Mouse (Mus musculus) left cerebral cortex, postnatal 36 days (tissue): ENCODE measurements around the gene Selenoo. TPM values are rescaled to one million over a fixed set of nuclear protein-coding genes. Genes with fewer than 3 reads are reported as not detected.

Experiments
- DNase-seq, 2 experiments: peaks; one replicate each; pipeline ENCODE4 v3.0.0; 2021 to 2022; ENCODE audit warnings: low spot score in 2 of 2, mixed read lengths in 1 of 2
- intact Hi-C: fragments of 180-260 bp; cut with DNase I; formaldehyde crosslinking; loops from one replicate; pipeline ENCODE4 v1.15.1; 2025
- total RNA-seq, 2 experiments: library from RNA; stranded (reverse); gene quantifications; 2 replicates each; pipeline ENCODE4 v1.2.3; 2021

Gene Selenoo
- total RNA-seq, 2 experiments from 2014 or later, result 22.6 to 23.1 TPM

DNA sequence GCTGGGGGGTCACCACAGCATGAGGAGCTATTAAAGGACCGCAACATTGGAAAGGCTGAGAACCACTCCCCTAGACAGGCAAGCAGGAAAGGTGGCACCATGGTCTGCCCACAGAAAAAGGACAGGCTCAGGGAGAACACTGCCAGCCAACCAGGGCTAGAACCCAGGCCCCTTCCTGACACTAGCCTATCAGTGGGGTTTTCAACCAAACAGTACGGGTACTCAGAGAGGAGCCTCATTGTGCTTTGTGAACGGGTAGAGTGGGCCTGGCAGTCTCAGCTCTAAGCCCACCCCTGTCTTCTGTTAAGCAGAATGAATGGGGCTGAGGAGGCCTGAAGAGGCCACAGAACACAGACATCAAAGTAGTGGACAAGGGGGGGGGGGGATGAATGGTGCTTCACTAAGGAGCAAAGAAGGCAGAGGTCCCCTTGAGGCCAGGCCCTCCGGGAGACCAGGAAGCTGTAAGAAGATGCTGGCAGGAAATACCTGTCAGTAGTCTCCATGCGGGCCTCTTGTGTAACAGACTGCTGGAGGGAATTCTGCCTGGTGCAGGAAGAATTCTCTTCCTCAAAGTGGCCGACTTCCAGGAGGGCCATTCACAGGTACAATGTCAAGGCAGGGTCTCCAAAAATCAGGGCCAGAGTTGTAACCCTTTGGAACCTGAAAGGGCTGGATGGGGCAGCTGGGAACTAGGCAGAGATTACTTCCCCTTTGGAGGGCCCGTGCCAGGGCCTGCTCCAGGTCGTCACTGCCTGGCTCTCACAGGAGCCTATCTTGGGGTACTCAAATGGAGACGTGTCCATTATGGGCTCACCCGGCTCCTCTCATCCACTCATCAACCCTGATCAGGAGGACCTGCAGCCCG lies 14.0 kb upstream of the Selenoo start, which contains the start of gene Trabd:
TSS of gene Trabd (plus strand) at position 512 of the 865 bp plus-strand sequence.
- intact Hi-C loops, result loop anchor here (2.0 kb wide), 1 partner anchor 14 kb away; no protein-coding TSS in a partner anchor
- DNase-seq, result no peak

DNA sequence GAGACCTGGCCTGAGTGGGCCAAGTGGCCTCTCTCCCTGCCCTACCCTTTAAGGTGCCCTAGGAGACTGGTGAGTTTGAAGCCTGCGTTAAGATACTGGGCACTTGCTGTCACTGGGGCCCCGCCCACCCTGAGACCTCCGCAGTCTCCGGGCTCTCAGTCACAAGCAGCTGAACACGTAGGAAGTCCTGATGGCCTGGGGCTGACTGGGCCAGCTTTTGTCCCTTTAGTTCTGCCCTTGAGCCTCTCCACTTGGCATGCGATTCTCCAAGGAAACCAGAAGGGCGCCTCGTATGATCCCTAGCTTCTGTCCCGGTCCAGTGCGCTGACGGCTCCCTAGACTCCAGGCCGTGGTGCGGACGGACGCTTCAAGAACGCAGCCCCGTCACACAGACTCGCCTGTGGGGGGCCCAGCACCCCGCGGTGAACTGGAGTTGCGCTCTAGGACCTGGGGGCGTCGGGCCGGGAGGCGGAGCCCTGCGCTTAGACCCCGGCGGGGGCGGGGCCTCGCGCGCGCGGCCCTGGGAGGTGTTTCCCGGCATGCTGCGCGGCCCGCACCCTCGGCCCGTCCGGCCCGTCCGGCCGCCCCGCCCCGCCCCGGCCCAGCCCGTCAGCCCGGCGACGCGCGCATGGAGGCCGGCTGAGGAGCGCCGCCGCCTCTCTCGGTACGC lies 13.3 kb upstream of the Selenoo start:
- peak; percentile 83 to 85 for DNase-seq
- intact Hi-C loops, result loop anchor here (1.0 to 2.0 kb wide), 2 partner anchors 14 to 15 kb away; partner anchors contain the start of gene Selenoo

DNA sequence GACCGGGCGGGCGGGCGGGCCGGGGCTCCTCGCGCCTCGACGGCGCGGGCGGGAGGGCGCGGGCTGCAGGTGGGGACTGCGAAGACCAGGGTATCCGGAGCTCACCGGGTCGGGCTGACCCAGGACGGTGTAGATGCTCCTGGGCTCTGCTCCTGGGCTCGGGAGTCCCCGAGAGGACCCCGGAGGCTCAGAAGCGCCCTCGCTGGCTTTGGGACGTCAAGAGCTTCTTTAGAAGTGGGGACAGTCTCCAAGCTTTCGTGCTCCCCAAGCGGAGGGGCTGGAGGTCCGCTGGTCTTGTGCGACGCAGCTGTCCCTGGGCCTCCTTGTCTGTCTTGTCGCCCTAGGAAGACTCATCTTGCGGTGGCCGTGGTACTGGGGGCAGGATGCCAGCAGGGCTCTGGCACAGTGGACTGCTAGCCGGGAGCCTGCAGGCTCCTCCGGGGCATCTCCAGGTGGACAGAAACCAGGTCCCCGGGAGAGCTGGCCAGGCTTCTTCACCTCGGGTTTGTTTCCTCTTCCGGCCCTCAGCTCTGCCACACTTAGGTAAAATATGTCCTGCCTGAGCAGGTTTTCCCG lies 12.6 kb upstream of the Selenoo start:
- intact Hi-C loops, result loop anchor here (1.0 kb wide), 1 partner anchor 13 kb away; the partner anchor contains the start of gene Selenoo
- peak; percentile 46 to 47 for DNase-seq

GRCm38 (mm10) chr15:89078208-89078836 lies 10.6 kb upstream of the Selenoo start:
- DNase-seq, result no peak
- intact Hi-C loops, result no loop called here

- no peak for DNase-seq
- intact Hi-C loops, result no loop called here
Measured at GRCm38 (mm10) chr15:89083906-89084305, 5.0 kb upstream of the Selenoo start.

DNA sequence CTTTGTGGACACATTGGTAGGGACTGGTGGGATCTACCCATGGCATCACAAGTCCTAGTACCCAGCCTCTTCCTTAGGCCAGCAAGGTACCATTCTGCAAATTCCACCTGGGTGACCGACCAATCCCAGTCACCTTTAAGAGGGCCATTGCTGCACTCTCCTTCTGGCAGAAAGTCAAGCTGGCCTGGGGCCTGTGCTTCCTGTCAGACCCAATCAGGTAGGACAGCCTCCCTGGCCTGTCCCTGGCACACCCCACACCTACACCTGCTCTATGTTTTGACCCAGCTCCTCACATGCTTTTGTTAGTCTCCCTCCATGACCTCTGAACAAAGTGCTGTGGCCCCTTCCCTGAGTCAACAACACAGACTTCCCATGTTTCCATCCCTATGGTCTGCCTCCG lies 4.1 kb upstream of the Selenoo start:
- no peak for DNase-seq
- intact Hi-C loops, result no loop called here

- no peak for DNase-seq
- intact Hi-C loops, result loop anchor here (1.0 kb wide), 1 partner anchor 13 kb away; no protein-coding TSS in a partner anchor
Measured at GRCm38 (mm10) chr15:89089248-89090051, 566 bp downstream of the Selenoo start.

- DNase-seq, result no peak
- intact Hi-C loops, result no loop called here
Measured at GRCm38 (mm10) chr15:89090662-89091061, 1.8 kb downstream of the Selenoo start.

DNA sequence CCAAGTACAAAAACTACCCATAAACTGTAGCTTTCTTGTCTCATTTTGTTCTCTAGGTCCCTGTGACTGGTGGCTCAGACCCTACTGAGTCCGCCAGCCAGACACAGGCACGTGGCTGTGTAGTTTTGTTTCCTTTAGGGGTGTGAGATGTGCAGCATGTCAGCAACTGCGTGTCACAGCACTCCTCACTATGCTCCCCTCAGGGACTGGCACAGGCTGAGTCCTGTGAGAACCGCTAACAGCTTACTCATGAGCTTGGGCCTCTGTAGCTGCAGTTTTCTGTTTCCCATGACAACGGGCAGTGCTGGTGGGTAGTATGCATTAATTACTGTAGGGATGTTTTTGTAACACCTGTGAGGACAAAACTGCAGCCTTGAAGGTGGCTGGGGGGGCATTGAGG lies 3.3 kb downstream of the Selenoo start:
- DNase-seq, result no peak
- intact Hi-C loops, result no loop called here

- DNase-seq, result no peak
- intact Hi-C loops, result no loop called here
Measured at GRCm38 (mm10) chr15:89097450-89097849, 8.6 kb downstream of the Selenoo start.

DNA sequence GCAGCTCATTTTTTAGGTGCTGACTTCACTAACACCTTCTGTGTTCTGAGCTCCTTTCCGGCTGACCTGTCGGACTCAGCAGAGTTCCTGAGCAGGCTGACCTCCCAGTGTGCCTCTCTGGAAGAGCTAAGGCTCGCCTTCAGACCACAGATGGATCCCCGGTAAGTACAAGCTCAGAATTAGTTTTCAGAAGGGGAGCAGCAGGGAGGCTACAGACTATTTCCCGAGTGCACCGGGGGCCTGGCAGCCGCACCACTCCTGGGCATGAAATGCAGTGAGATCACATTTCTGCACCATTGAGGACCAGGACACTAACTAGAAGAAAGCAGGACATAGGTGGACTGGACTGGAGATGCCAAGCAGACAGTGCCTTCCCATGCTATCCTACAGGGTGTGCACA lies 9.7 kb downstream of the Selenoo start:
- DNase-seq, result no peak
- intact Hi-C loops, result no loop called here

- intact Hi-C loops, result no loop called here
- no peak for DNase-seq
Measured at GRCm38 (mm10) chr15:89100823-89101222, 11.9 kb downstream of the Selenoo start.

DNA sequence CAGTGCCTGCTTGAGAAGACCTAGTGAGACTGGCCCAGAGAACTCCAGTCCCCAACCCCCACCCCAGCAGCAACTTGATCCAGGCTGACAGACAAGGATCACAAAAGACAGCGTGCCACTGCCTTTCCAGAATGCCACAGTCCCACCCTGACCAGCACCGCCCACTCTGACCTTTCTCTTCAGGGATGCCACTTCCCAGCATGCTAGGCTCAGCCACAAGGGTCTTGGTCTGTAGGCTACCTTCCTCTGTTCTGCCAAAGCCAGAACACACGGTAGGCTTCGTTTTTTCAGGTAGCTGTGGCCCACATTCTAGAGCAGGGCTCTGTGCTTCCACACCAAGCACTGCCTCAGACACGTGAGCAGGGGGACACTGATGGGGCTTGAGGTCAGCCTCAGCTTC lies 13.8 kb downstream of the Selenoo start:
- DNase-seq, result no peak
- intact Hi-C loops, result no loop called here

DNA sequence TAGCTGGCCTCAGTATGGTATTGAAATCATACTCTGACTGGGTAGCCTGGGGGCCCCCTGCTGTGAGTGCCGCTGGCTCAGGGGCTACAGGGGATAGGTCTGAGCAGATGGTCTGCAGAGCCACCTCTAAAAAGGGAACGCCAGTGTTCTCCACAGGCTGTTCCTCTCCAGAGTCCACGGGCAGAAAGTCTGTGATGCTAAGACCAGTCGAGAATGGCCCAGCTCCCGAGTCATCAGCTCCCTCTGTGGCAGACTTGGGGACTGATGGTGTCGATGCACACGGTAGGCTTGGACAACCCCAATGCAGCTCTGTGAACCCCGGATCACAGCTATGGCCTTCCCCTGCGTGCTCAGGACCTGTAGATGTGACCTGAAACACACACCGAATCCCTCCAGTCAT lies 15.0 kb downstream of the Selenoo start:
- DNase-seq, result no peak
- intact Hi-C loops, result no loop called here

DNA sequence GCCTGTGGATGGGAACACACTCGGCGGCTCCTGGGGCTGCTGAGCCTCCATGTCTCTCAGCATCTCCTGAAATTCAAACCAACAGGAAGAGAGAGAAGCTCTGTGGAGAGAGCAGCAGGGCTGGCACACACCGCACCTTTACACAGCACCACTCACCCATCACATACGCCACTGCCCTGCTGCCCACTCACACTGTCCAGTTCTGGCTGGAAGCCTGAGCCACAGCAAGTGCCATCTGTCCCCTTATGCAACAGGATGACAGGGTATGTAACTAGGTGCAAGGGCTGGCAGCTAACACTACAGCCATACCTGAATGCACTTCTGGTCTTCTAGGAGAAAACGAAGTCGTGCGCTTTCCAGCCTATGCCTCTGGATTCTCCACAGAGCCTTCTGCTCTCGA lies 15.5 kb downstream of the Selenoo start:
- DNase-seq, result peak; percentile 57 to 66
- intact Hi-C loops, result no loop called here

DNA sequence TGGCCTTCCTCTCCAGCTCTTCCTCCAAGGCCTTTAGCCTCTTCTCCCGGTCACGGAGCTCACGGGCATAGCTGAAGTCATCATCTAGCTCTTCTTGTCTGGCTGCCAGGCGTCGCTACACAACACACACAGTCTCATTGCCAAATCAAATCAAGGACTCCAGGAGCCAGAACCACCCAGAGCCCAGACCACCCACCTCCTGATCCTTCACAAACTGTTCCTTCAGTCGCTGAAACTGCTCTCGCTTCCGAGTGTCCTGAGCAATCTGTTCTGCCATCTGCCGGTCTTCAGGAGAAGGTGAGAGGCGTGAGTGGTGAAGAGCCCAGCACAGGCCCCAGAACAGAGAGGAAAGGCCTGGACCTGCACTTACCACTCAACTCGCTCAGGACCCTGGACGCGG lies 17.2 kb downstream of the Selenoo start:
- intact Hi-C loops, result no loop called here
- DNase-seq, result peak in 1 of 2 experiments; percentile 71

- intact Hi-C loops, result no loop called here
Measured at GRCm38 (mm10) chr15:89106976-89107375, 18.1 kb downstream of the Selenoo start.

GRCm38 (mm10) chr15:89110147-89110546 lies 21.3 kb downstream of the Selenoo start:
- intact Hi-C loops, result no loop called here
- no peak for DNase-seq

More at GRCm38 (mm10) chr15:89106976-89107375, 18.1 kb downstream of the Selenoo start:
- DNase-seq, result no peak

DNA sequence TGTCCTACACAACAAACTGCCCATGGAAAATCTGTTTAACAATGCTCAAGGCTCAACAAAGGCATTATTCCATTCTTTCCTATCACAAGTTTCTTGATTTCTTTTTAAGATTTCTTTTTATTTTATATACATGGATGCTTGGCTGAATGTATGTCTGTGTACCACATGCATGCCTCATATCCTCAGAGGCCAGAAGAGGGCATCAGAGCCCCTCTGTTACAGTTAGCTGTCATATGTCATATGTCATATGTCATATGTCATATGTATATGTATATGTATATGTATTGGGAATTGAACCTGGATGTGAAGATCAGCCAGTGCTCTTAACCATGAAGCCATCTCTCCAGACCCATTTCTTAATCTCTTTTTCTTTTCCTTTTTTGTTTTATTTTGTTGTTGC lies 29.1 kb downstream of the Selenoo start:
- intact Hi-C loops, result no loop called here

More for the DNA sequence above, 29.1 kb downstream of the Selenoo start:
- DNase-seq, result no peak
